Mouse (Mus musculus): ENCODE results near the gene Tbc1d2. TPM values are rescaled to one million over a fixed set of nuclear protein-coding genes. Genes with fewer than 3 reads are reported as not detected.
A peak's percentile ranks its signal among the peaks of the same experiment; 100 is the strongest.

Tbc1d2 gene
- total RNA-seq (2021): 1 to 10 TPM; 2.7 to 2.9 TPM
- long read RNA-seq, full-length matches to known transcripts: 3 of 12 reads
- long read RNA-seq, partial matches to known transcripts: 2 of 12 reads
- long read RNA-seq, other reads (novel, unspliced or antisense): 7 of 12 reads

DNA sequence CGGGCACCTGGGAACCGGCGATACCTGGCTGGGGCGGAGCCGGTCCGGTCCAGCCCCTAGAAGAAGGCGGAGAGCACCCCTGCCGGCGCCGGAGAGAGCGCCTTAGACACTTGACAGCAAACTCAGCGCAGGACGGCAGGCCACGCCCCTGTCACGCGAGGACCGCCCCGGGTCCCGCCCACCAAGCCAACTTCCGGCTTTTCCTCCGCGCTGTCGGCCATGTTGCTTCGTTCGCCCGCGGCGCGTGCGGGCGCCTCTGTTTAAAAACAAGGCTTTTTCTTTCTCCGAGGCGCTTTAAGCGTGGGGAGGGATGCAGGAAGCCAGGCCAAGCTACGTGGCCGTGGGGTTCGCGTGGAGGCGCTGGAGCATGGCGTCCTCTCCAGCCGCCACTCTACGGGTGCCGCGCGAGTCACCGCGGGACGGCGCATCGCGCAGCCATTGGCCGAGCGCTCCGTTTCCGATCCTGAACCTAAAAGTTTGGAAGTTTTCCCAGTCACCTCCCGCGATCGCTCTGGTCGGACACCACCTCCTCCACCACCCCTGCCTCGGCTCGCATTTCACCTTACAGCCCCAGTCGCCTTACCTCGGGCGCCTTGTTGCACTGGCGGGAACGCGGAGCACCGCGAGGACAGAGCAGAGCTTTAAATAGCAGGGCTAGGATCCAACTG lies at the start of gene Tbc1d2:
Gene Tbc1d2, minus strand, starts transcription at position 124 of the 668 bp plus-strand sequence.
- DNase-seq (ENCODE audit: low spot score in 2 of 2): peak; percentile 90 to 96

- no peak for DNase-seq (ENCODE audit: low spot score in 2 of 2)
Measured at GRCm38 (mm10) chr4:46696467-46696866, 46.5 kb upstream of the Tbc1d2 start.

DNA sequence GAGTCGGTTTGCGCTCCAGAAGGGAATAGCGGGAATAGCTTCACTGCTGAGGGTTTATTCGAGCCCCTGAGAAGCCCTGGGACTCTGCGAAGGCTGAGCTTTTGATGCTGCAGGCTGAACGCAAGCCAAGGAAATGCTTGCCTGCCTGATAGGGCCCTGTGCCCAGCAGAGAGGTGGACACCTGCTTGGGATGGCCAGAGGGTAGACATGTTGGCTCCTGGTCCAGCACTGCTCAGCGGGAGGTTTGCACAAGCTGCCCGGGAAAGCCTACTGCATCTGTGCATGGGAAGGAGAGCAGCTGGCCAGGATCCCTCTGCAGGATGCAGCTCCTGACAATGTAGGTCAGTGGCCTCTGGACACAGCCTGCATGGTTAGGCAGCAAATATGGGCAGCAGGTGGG lies 40.6 kb upstream of the Tbc1d2 start:
- no peak for DNase-seq (ENCODE audit: low spot score in 2 of 2)

- DNase-seq (ENCODE audit: low spot score in 2 of 2): no peak
Measured at GRCm38 (mm10) chr4:46690023-46690420, 40.0 kb upstream of the Tbc1d2 start.

GRCm38 (mm10) chr4:46689397-46690022 lies 39.5 kb upstream of the Tbc1d2 start:
- peak; percentile 64 to 86 for DNase-seq (ENCODE audit: low spot score in 2 of 2)

GRCm38 (mm10) chr4:46688213-46688832 lies 38.3 kb upstream of the Tbc1d2 start:
- no peak for DNase-seq (ENCODE audit: low spot score in 2 of 2)

GRCm38 (mm10) chr4:46684160-46684559 lies 34.2 kb upstream of the Tbc1d2 start:
- DNase-seq (ENCODE audit: low spot score in 2 of 2): peak; percentile 85 to 92

GRCm38 (mm10) chr4:46676646-46677045 lies 26.6 kb upstream of the Tbc1d2 start:
- DNase-seq (ENCODE audit: low spot score in 2 of 2): no peak

GRCm38 (mm10) chr4:46675992-46676391 lies 26.0 kb upstream of the Tbc1d2 start:
- DNase-seq (ENCODE audit: low spot score in 2 of 2): no peak

DNA sequence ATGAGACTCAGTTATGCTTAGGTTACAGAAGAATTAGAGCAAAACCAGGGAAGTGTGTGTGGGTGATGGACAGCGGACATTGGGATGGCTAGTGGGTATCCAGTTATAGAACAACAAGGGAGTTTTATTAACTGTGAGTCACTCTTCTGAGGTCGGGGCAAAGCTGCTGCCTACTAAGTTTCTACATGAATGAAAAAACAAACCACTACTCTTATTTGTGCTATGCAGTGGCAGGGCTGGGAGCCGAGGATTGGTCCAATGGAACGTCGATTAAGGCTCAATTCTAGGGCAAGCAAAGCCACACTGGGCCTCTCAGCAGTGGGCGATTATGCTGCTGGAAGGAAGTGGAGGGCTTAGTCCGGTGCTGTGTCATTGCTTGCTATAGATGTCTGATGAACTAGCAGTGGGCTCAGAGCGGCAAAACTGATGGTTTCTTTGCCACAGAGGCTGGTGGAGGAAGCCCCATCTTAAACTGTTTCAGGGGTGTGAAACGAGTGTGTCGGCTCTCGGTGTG lies 25.3 kb upstream of the Tbc1d2 start:
- DNase-seq (ENCODE audit: low spot score in 2 of 2): no peak

- no peak for DNase-seq (ENCODE audit: low spot score in 2 of 2)
Measured at GRCm38 (mm10) chr4:46668620-46669019, 18.6 kb upstream of the Tbc1d2 start.

DNA sequence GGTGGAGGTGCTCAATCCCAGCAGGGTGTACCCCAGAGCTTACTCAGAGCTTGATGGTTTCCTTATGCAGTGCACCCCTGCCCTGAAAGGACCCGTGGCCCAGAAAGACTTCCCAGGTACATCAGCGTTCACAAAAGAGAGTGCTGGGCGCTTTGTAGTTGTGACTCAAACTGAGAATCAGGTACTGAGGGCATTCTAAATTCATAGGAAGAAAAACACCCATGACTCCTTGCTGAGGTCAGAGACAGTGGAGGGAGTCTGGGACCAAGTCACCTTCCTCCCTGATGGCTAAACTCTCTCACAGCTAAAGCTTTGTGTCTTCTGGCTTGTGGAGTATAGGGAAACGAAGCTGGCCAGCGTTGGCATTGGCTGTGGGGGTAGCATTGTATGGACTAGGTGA lies 16.4 kb upstream of the Tbc1d2 start:
- DNase-seq (ENCODE audit: low spot score in 2 of 2): no peak

DNA sequence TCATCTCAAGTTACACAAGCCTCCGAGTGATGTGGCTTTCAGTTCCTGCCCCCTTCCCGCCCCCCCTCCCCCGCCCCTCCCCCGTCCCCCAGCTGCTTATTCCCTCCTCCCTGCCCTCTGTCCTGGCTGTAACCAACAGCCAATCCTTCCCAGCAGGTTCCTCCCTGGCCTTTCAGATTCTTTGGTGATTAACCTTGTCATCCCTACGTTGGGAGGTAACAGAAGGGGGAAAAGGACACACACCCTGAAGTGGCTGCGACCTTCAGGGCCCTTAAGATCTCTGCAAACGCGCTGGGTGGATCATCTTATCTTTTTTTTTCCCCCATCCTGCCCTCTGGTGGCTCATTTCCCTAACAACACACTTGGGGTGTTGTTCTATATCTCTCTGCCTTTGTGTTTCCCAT lies 15.4 kb upstream of the Tbc1d2 start:
- DNase-seq (ENCODE audit: low spot score in 2 of 2): no peak

GRCm38 (mm10) chr4:46664123-46665009 lies 14.4 kb upstream of the Tbc1d2 start:
- DNase-seq (ENCODE audit: low spot score in 2 of 2): peak in 1 of 2 experiments; percentile 41

- DNase-seq (ENCODE audit: low spot score in 2 of 2): no peak
Measured at GRCm38 (mm10) chr4:46661433-46661832, 11.4 kb upstream of the Tbc1d2 start.

- DNase-seq (ENCODE audit: low spot score in 2 of 2): no peak
Measured at GRCm38 (mm10) chr4:46658946-46659345, 8.9 kb upstream of the Tbc1d2 start.

DNA sequence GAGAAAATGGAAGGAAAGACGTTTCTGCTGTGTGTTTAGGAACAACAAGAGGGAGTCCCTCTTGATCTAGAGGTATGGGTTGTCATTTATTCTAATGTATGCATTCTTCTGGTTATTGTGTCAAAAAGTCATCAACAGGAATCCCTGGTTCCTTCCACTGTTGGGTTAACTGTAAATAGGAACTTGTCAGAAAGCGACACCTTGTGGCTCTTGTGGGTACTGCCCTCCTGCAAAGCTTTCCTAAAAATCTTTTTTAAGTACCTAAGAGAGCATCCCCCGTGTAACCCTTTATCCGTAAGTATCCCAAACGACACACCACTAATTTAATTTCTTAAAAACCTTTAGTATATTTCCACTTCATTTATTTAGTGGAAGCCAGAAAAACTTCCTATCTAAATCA lies 7.1 kb upstream of the Tbc1d2 start:
- DNase-seq (ENCODE audit: low spot score in 2 of 2): peak; percentile 55 to 86

DNA sequence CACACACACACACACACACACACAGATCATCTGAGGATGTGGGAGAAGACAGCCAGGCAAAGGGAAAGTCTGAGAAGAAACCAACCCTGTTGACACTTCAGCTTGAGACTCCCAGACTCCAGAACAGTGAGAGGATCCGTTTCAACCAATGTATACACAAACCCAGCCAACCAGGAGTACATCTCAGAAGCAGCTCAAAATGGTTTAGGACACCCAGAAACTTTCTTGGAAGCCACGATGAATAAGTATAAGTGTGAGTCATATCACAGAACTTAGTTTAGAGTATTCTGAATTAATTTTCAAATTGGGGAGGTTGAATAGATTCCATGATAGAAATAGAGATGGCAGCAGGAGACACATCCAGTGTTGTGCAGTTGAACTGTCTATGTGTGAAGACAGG lies 5.9 kb upstream of the Tbc1d2 start:
- DNase-seq (ENCODE audit: low spot score in 2 of 2): no peak

DNA sequence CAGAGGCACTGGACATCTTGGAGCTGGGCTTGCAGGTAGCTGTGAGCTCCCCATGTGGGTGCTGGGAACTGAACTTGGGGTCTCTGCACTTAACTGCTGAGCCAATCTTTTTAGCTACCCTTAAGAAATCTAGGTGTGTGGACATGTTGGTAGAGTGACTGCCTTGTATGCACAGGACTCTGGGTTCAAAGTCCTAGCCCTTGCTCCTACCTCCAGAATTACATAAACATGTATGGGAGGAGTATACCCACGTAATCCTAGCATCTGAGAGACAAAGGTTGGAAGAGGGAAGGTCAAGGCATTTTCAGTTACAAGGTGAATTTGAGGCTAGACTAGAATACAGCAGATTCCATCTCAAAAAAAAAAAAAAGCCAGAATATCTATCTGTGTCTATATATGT lies 5.3 kb upstream of the Tbc1d2 start:
- DNase-seq (ENCODE audit: low spot score in 2 of 2): no peak

DNA sequence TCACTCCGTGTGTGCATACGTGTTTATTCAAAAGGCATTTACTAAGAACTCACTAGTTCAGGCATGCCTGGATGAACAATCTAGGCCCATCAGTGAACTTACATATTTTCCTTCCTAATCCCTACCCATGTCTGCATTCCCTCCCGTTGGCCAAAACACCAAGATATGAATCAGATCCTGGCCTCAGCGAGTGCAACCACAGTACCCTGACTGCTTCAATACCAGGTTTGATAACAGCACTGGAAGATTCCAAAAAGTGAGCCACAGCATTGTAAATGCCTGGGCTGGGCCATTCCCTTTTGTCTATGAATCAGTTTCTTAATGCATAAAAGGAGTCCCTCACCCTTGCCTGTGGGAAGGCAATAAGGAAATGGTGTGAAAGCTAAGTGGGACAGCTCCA lies 848 bp downstream of the Tbc1d2 start:
- DNase-seq (ENCODE audit: low spot score in 2 of 2): no peak

- no peak for DNase-seq (ENCODE audit: low spot score in 2 of 2)
Measured at GRCm38 (mm10) chr4:46643676-46644112, 6.3 kb downstream of the Tbc1d2 start.
